Mouse (Mus musculus) gastrocnemius, postnatal 14 days (tissue): ENCODE data around the gene Lad1. TPM values are rescaled to one million over a fixed set of nuclear protein-coding genes. Genes with fewer than 3 reads are reported as not detected.

Source experiments
- DNase-seq: peaks from one replicate; pipeline ENCODE4 v3.0.0; 2021; ENCODE audit warnings: mixed read lengths
- intact Hi-C: fragments of 180-260 bp; cut with DNase I; formaldehyde crosslinking; loops from one replicate; pipeline ENCODE4 v1.15.1; 2025; ENCODE audit warnings: low total_unique reads
- total RNA-seq, 2 experiments: library from RNA; stranded (reverse); gene quantifications; 2 replicates each; pipeline ENCODE4 v1.2.3; 2021

Gene Lad1
- total RNA-seq, 2 experiments from 2014 or later = 0.16 to 0.22 TPM

- no peak for DNase-seq
- intact Hi-C loops = no loop called here
Measured at GRCm38 (mm10) chr1:135863786-135864335, 45.5 kb downstream of the Lad1 start.

DNA sequence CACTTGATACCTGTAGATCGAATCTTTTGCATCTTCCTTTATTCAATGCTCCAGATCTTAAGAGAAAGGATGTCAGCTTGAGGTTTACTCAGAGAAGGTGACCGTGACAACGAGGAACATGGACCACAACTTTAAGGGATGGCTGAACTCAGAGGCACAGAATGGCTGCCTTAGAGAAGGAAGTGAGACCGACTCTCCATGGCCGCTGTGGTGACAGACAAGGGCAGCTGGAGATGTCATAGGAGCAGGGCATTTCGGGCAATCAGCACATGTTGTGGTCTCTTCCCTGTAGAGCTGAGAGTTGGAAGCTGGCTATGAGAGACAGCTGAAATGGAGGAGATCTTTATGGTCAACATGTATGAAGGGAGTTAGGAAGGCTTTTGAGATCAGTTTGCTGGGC is 46.4 kb downstream of the Lad1 start:
- intact Hi-C loops = no loop called here
- no peak for DNase-seq

- DNase-seq = peak; percentile 87
- intact Hi-C loops = loop anchor here (2.0 kb wide), 1 partner anchor 79 kb away; no protein-coding TSS in a partner anchor
Measured at GRCm38 (mm10) chr1:135865518-135866194, 47.3 kb downstream of the Lad1 start.

DNA sequence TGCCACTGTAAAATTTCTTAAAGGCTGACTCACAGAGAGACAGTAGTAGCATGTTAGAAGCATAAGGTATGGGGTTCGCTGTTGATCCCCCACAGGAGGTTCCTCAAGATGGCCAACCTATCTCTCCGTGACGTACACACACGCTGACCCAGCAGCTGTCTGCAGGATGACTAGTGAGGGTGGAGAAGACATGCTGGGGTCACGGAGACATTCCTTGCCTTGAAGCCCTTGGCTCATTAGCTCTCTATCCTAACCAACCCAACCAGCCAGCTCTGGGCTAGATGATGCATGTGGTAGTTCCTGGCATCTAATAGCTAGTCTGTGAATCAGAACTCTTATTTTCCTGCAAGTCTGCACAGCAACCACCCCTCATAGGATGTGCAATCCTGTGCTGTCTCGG is 50.2 kb downstream of the Lad1 start:
- DNase-seq = no peak
- intact Hi-C loops = no loop called here

GRCm38 (mm10) chr1:135872991-135873390 is 54.6 kb downstream of the Lad1 start:
- intact Hi-C loops = no loop called here
- DNase-seq = no peak

DNA sequence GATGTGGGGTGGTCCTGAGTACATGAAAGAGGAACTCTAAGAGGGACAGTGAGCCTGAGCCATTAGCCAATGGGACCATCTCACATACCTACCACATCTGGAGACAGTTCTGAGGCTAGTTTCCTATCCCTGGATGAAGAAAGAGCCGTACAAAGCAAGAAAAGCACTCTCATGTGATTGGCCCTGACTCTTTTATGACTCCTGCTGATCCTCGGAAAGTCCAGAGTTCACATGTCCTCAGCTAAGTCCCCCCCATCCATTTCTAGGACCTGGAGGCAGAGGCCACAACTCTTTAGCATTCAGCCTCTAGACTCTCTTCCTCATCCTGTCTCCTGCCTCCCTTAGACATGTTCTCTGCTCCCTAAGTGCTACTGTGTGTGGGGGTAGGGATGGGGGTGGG is 58.9 kb downstream of the Lad1 start:
- intact Hi-C loops = no loop called here
- DNase-seq = no peak

GRCm38 (mm10) chr1:135882385-135883109 is 64.1 kb downstream of the Lad1 start:
- intact Hi-C loops = no loop called here
- DNase-seq = peak; percentile 67

Other genes starting within 250 kb of the Lad1 start
- gene Nav1, start 211.3 kb upstream of the Lad1 start, total RNA-seq = 10 to 100 TPM; 13.6 to 15.6 TPM
- 10 to 100 TPM; 40.6 to 53.4 TPM for gene Csrp1, start 98.5 kb upstream of the Lad1 start, total RNA-seq
- 10 to 100 TPM; 25.4 to 39.5 TPM for gene Phlda3, start 52.5 kb upstream of the Lad1 start, total RNA-seq
- 100 to 1,000 TPM; 204 to 373 TPM for gene Tnni1, start 39.2 kb upstream of the Lad1 start, total RNA-seq
- 10 to 100 TPM; 22.8 to 27.9 TPM for gene Tnnt2, start 17.8 kb downstream of the Lad1 start, total RNA-seq
- gene Pkp1, start 100.6 kb downstream of the Lad1 start, total RNA-seq = not detected
- gene Igfn1, start 187.7 kb downstream of the Lad1 start, total RNA-seq = 10 to 100 TPM in 1 of 2 experiments, 1 to 10 TPM in 1; 5.9 to 13.0 TPM
- 10 to 100 TPM; 11.2 to 15.5 TPM for gene Tmem9, start 189.6 kb downstream of the Lad1 start, total RNA-seq
- not detected for gene Ascl5, start 232.2 kb downstream of the Lad1 start, total RNA-seq
- gene Cacna1s, start 234.2 kb downstream of the Lad1 start, total RNA-seq = 100 to 1,000 TPM; 557 to 583 TPM